Mouse (Mus musculus): Measurements from ENCODE around the gene Rnf216. TPM values are rescaled to one million over a fixed set of nuclear protein-coding genes. Genes with fewer than 3 reads are reported as not detected.
A peak's percentile ranks its signal among the peaks of the same experiment; 100 is the strongest.

The Rnf216 gene
- polyA plus RNA-seq, 2 experiments = 9.7 to 10.8 TPM

- H3K4me3 ChIP-seq (ENCODE audit: insufficient read depth in 1 of 2, low read depth in 2 of 2, low read length in 2 of 2) = no peak overlapping the region
- no peak overlapping the region for H3K4me2 ChIP-seq (ENCODE audit: low read depth)
- no peaks in the 10 kb centered on the region for H3K36me3 ChIP-seq (replicated peaks; ENCODE audit: control insufficient read depth, insufficient read depth, low read depth)
- 13% methylated on average over 13 of the region's 13 CpGs for WGBS (ENCODE audit: insufficient replicate concordance)
- ATAC-seq (ENCODE audit: insufficient read depth) = no peak
- no peak overlapping the region for H3K27ac ChIP-seq
- H3K27me3 ChIP-seq (ENCODE audit: control insufficient read depth, insufficient read depth, low read length) = no peaks in the 10 kb centered on the region
- H3K9ac ChIP-seq (replicated peaks) = no peak overlapping the region
- no peaks in the 10 kb centered on the region for H3K9me3 ChIP-seq (ENCODE audit: control insufficient read depth, low read length)
- TF ChIP-seq CTCF (IDR thresholded peaks at IDR 0.05; ENCODE audit: low read depth) = no peak
- peaks cover 8 to 10% of the 10 kb centered on the region in 2 experiments for H3K4me1 ChIP-seq (replicated peaks; ENCODE audit: control insufficient read depth in 2 of 2, insufficient read depth in 2 of 2, low read length in 1 of 2)
- DNase-seq (ENCODE audit: low read depth in 3 of 3, low spot score in 3 of 3) = no peak
Measured at GRCm38 (mm10) chr5:143132935-143133514, 20.2 kb upstream of the Rnf216 start.

GRCm38 (mm10) chr5:143130342-143130741 is 17.5 kb upstream of the Rnf216 start:
- H3K4me1 ChIP-seq (replicated peaks; ENCODE audit: control insufficient read depth in 2 of 2, insufficient read depth in 2 of 2, low read length in 1 of 2) = peaks cover 5 to 8% of the 10 kb centered on the region in 2 experiments
- 65% methylated on average over 7 of the region's 7 CpGs for WGBS (ENCODE audit: insufficient replicate concordance)
- DNase-seq (ENCODE audit: low read depth in 3 of 3, low spot score in 3 of 3) (peak in 2 of 3 experiments; percentile 31 to 32), ATAC-seq (ENCODE audit: insufficient read depth) (no peak)
- H3K36me3 ChIP-seq (replicated peaks; ENCODE audit: control insufficient read depth, insufficient read depth, low read depth) = no peaks in the 10 kb centered on the region
- no peak overlapping the region for H3K27ac ChIP-seq
- no peak overlapping the region for H3K4me2 ChIP-seq (ENCODE audit: low read depth)
- H3K4me3 ChIP-seq (ENCODE audit: insufficient read depth in 1 of 2, low read depth in 2 of 2, low read length in 2 of 2) = no peak overlapping the region
- no peak overlapping the region for H3K9ac ChIP-seq (replicated peaks)
- TF ChIP-seq CTCF (IDR thresholded peaks at IDR 0.05; ENCODE audit: low read depth) (peak; percentile 88), EP300 (IDR thresholded peaks at IDR 0.05; ENCODE audit: low read depth) (no peak)
- no peaks in the 10 kb centered on the region for H3K9me3 ChIP-seq (ENCODE audit: control insufficient read depth, low read length)
- no peaks in the 10 kb centered on the region for H3K27me3 ChIP-seq (ENCODE audit: control insufficient read depth, insufficient read depth, low read length)

- H3K9ac ChIP-seq (replicated peaks) = no peak overlapping the region
- H3K9me3 ChIP-seq (ENCODE audit: control insufficient read depth, low read length) = no peaks in the 10 kb centered on the region
- DNase-seq (ENCODE audit: low read depth in 3 of 3, low spot score in 3 of 3) = no peak
- no peak for TF ChIP-seq CTCF (IDR thresholded peaks at IDR 0.05; ENCODE audit: low read depth)
- no peak for TF ChIP-seq EP300 (IDR thresholded peaks at IDR 0.05; ENCODE audit: low read depth)
- H3K27me3 ChIP-seq (ENCODE audit: control insufficient read depth, insufficient read depth, low read length) = no peaks in the 10 kb centered on the region
- no peak overlapping the region for H3K4me3 ChIP-seq (ENCODE audit: insufficient read depth in 1 of 2, low read depth in 2 of 2, low read length in 2 of 2)
- 78% methylated on average over 16 of the region's 16 CpGs for WGBS (ENCODE audit: insufficient replicate concordance)
- no peak for ATAC-seq (ENCODE audit: insufficient read depth)
- no peak overlapping the region for H3K27ac ChIP-seq
- H3K4me2 ChIP-seq (ENCODE audit: low read depth) = no peak overlapping the region
- no peaks in the 10 kb centered on the region for H3K36me3 ChIP-seq (replicated peaks; ENCODE audit: control insufficient read depth, insufficient read depth, low read depth)
- no peaks in the 10 kb centered on the region; a peak in 1 of 4 replicates for H3K4me1 ChIP-seq (replicated peaks; ENCODE audit: control insufficient read depth in 2 of 2, insufficient read depth in 2 of 2, low read length in 1 of 2)
Measured at GRCm38 (mm10) chr5:143129101-143129500, 16.3 kb upstream of the Rnf216 start.

- Histone ChIP-seq H3K36me3 (replicated peaks; ENCODE audit: control insufficient read depth, insufficient read depth, low read depth) (no peaks in the 10 kb centered on the region), H3K4me3 (ENCODE audit: insufficient read depth in 1 of 2, low read depth in 2 of 2, low read length in 2 of 2) (no peak overlapping the region), H3K27me3 (ENCODE audit: control insufficient read depth, insufficient read depth, low read length) (no peaks in the 10 kb centered on the region), H3K9ac (replicated peaks) (no peak overlapping the region), H3K27ac (no peak overlapping the region), H3K4me1 (replicated peaks; ENCODE audit: control insufficient read depth in 2 of 2, insufficient read depth in 2 of 2, low read length in 1 of 2) (no peaks in the 10 kb centered on the region; a peak in 1 of 4 replicates), H3K4me2 (ENCODE audit: low read depth) (no peak overlapping the region), H3K9me3 (ENCODE audit: control insufficient read depth, low read length) (no peaks in the 10 kb centered on the region)
- WGBS (ENCODE audit: insufficient replicate concordance) = 61% methylated on average over 8 of the region's 8 CpGs
- ATAC-seq (ENCODE audit: insufficient read depth) (no peak), DNase-seq (ENCODE audit: low read depth in 3 of 3, low spot score in 3 of 3) (no peak)
- TF ChIP-seq CTCF (IDR thresholded peaks at IDR 0.05; ENCODE audit: low read depth) = no peak
- TF ChIP-seq EP300 (IDR thresholded peaks at IDR 0.05; ENCODE audit: low read depth) = no peak
Measured at GRCm38 (mm10) chr5:143127837-143128236, 15.0 kb upstream of the Rnf216 start.

- DNase-seq (ENCODE audit: low read depth in 3 of 3, low spot score in 3 of 3) (no peak), ATAC-seq (ENCODE audit: insufficient read depth) (no peak)
- Histone ChIP-seq H3K9ac (replicated peaks) (no peak overlapping the region), H3K9me3 (ENCODE audit: control insufficient read depth, low read length) (no peaks in the 10 kb centered on the region), H3K4me2 (ENCODE audit: low read depth) (no peak overlapping the region), H3K4me3 (ENCODE audit: insufficient read depth in 1 of 2, low read depth in 2 of 2, low read length in 2 of 2) (no peak overlapping the region), H3K27me3 (ENCODE audit: control insufficient read depth, insufficient read depth, low read length) (no peaks in the 10 kb centered on the region), H3K27ac (no peak overlapping the region), H3K4me1 (replicated peaks; ENCODE audit: control insufficient read depth in 2 of 2, insufficient read depth in 2 of 2, low read length in 1 of 2) (no peaks in the 10 kb centered on the region), H3K36me3 (replicated peaks; ENCODE audit: control insufficient read depth, insufficient read depth, low read depth) (no peaks in the 10 kb centered on the region)
- TF ChIP-seq EP300 (IDR thresholded peaks at IDR 0.05; ENCODE audit: low read depth) (no peak), CTCF (IDR thresholded peaks at IDR 0.05; ENCODE audit: low read depth) (no peak)
- WGBS (ENCODE audit: insufficient replicate concordance) = 53% methylated on average over 4 of the region's 4 CpGs
Measured at GRCm38 (mm10) chr5:143126908-143127307, 14.1 kb upstream of the Rnf216 start.
